Mouse (Mus musculus): ENCODE data around the gene Fat1. TPM values are rescaled to one million over a fixed set of nuclear protein-coding genes. Genes with fewer than 3 reads are reported as not detected.

The Fat1 gene
- polyA plus RNA-seq, 1 experiment from 2014 or later = 11.7 TPM

GRCm38 (mm10) chr8:44996493-44996892 lies 61.2 kb downstream of the Fat1 start:
- Histone ChIP-seq H3K4me3 (no peak overlapping the region), H3K27me3 (replicated peaks) (no peaks in the 10 kb centered on the region), H3K4me2 (replicated peaks) (no peak overlapping the region), H3K4me1 (peaks cover 37% of the 10 kb centered on the region), H3K27ac (no peak overlapping the region), H3K9me3 (no peaks in the 10 kb centered on the region), H3K9ac (no peak overlapping the region), H3K36me3 (no peaks in the 10 kb centered on the region)
- WGBS = 37% methylated on average over 3 of the region's 3 CpGs
- ATAC-seq (ENCODE audit: low FRiP score, low read depth) = no peak

- 78% methylated on average over 3 of the region's 3 CpGs for WGBS
- H3K36me3 ChIP-seq = no peaks in the 10 kb centered on the region
Observed at GRCm38 (mm10) chr8:44997321-44997720, 62.1 kb downstream of the Fat1 start.

DNA sequence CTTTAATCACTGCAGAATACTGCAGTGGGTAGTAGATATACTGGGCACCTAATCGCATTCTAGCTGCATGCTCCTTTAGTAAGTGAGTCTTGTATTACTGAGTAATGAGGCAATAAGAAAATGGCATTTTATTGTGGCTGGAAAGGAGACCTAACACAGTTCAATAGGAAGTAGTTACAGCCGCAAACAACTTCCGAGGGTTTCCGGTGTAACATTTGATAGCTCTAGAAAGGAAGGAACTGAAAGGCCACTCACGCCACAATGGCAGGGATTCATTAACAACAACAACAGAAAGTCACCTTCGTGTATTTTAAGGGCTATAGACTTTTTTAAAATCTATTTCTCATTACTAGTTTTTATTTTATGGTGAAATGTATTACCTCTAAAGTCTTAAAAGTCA lies 62.6 kb downstream of the Fat1 start:
- no peak overlapping the region for H3K4me3 ChIP-seq
- no peaks in the 10 kb centered on the region for H3K9me3 ChIP-seq
- no peaks in the 10 kb centered on the region for H3K27me3 ChIP-seq (replicated peaks)
- 39% methylated on average over 6 of the region's 6 CpGs for WGBS
- no peaks in the 10 kb centered on the region for H3K36me3 ChIP-seq
- ATAC-seq (ENCODE audit: low FRiP score, low read depth) = no peak
- H3K27ac ChIP-seq = no peak overlapping the region
- no peak overlapping the region for H3K9ac ChIP-seq
- no peak overlapping the region for H3K4me2 ChIP-seq (replicated peaks)
- peaks cover 26% of the 10 kb centered on the region for H3K4me1 ChIP-seq

More at GRCm38 (mm10) chr8:44997321-44997720, 62.1 kb downstream of the Fat1 start:
- ATAC-seq (ENCODE audit: low FRiP score, low read depth) = no peak
- no peaks in the 10 kb centered on the region for H3K9me3 ChIP-seq
- no peak overlapping the region for H3K27ac ChIP-seq
- no peak overlapping the region for H3K4me2 ChIP-seq (replicated peaks)
- H3K9ac ChIP-seq = no peak overlapping the region
- peaks cover 29% of the 10 kb centered on the region for H3K4me1 ChIP-seq
- no peaks in the 10 kb centered on the region for H3K27me3 ChIP-seq (replicated peaks)
- H3K4me3 ChIP-seq = no peak overlapping the region

DNA sequence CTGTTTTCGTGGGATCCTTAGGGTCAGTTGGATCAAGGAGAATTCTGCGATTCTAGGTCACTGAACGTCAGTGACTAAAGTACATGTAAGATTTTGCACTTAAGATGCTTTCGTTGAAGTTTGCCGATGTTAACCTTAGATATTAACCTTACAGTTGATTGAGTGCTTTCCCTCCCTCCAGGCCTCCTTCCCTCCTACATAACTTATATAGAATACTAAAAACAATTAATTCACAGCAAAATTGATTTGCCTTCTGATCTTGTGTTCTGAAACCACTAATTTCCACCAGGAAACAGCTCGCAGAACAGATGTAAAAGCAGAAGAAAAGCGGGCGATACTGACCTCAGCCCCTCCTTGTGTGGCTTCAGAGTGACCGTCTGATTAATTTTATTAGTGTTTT lies 63.0 kb downstream of the Fat1 start:
- no peak for ATAC-seq (ENCODE audit: low FRiP score, low read depth)
- Histone ChIP-seq H3K27me3 (replicated peaks) (no peaks in the 10 kb centered on the region), H3K4me2 (replicated peaks) (peak overlapping the region; percentile 30; the same call in 1 of the 2 replicates), H3K4me1 (peaks cover 31% of the 10 kb centered on the region), H3K9ac (no peak overlapping the region), H3K27ac (no peak overlapping the region), H3K36me3 (no peaks in the 10 kb centered on the region), H3K9me3 (no peaks in the 10 kb centered on the region), H3K4me3 (no peak overlapping the region)
- WGBS = 54% methylated on average over 9 of the region's 9 CpGs

DNA sequence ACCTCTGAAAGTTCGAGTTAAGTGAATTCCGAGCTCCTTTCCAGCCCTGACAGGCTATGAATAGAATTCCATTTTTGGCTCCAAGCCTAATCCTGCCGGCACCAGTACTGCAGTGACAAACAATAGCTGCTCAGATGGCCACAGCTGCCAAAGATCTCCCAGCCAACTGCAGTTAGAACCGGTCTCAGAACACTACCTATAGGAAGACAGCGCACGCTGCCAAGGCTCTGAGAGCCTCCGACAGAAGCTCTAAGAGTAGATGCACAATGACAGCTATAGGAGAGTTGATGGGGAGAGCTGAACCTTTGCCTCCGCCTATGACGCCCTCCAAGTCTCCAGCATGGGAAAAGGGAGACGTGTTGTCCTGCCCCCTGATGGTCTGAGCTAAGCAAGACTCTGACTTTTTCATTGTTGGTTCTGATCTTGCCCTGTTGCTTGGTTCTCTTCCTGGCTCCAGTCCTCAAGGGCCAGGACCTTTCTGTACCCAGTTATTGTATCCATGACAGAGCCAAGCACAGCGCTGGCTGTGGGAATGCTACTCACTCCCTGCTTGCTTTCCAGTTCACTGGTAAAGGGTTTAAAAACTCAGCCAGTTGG lies 63.5 kb downstream of the Fat1 start:
- no peak overlapping the region for H3K9ac ChIP-seq

DNA sequence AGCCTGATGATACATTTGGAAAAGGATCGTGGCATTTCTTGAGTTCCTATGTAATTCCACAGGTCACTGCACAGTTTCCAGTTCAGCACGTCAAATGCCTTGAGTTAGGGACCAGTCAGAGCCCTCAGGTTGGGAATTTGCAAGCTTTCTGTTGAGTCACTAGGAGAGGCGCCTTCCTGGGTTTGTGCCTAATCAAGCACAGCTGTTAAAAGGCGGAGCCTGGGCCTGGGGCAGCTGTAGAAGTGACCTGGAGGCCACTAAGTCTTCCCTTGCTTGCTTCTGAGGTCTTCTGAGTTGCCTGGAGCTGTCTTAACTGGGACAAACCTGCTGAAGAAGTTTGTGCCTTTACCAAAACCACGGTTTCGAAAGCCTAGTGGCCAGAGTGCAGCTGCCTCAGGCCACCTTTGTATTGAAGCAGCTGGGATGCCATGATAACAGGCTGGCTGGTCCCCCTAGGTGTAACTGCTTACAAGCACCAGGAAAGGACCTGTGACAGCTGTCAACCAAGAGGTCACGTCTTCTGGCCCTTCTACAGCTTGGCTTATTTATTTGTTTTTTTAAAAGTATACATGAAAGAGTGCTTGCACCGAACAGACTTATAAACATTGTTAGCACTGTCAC lies 66.4 kb downstream of the Fat1 start:
- no peaks in the 10 kb centered on the region for H3K27me3 ChIP-seq (replicated peaks)
- H3K36me3 ChIP-seq = no peaks in the 10 kb centered on the region
- no peaks in the 10 kb centered on the region for H3K9me3 ChIP-seq
- no peak overlapping the region for H3K4me2 ChIP-seq (replicated peaks)
- no peak for ATAC-seq (ENCODE audit: low FRiP score, low read depth)
- no peak overlapping the region for H3K9ac ChIP-seq
- WGBS = 60% methylated on average over 8 of the region's 8 CpGs
- peaks cover 20% of the 10 kb centered on the region for H3K4me1 ChIP-seq
- no peak overlapping the region for H3K27ac ChIP-seq
- no peak overlapping the region for H3K4me3 ChIP-seq

More for the DNA sequence above, 63.5 kb downstream of the Fat1 start:
- Histone ChIP-seq H3K4me1 (peaks cover 32% of the 10 kb centered on the region), H3K9me3 (no peaks in the 10 kb centered on the region), H3K27ac (no peak overlapping the region), H3K36me3 (no peaks in the 10 kb centered on the region), H3K27me3 (replicated peaks) (no peaks in the 10 kb centered on the region), H3K4me3 (no peak overlapping the region), H3K4me2 (replicated peaks) (peak overlapping the region; percentile 30; the same call in 1 of the 2 replicates)
- ATAC-seq (ENCODE audit: low FRiP score, low read depth) = peak; percentile 91
- 22% methylated on average over 11 of the region's 11 CpGs for WGBS

DNA sequence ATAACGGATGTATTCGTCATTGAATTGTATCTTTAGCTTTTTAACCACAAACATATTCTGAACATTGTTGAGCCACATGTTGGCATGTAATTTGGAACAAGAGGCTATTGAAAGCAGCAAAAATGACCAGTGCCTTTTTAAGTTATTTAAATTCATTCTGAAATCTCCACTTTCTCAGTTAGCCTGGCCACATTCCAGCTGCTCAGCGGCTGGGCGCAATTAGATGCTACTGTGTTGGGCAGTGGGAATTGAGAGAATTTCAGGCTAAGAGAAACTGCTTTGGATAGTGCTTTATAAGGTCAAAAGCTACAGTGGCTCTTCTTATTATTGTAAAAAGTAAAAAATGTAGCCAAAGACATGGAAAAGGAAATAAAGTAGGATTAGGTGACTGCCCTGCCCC lies 67.4 kb downstream of the Fat1 start:
- Histone ChIP-seq H3K9ac (no peak overlapping the region), H3K27ac (no peak overlapping the region), H3K4me1 (peaks cover 19% of the 10 kb centered on the region), H3K9me3 (no peaks in the 10 kb centered on the region), H3K4me3 (no peak overlapping the region), H3K36me3 (no peaks in the 10 kb centered on the region), H3K27me3 (replicated peaks) (no peaks in the 10 kb centered on the region), H3K4me2 (replicated peaks) (no peak overlapping the region)
- WGBS = 60% methylated on average over 4 of the region's 4 CpGs
- ATAC-seq (ENCODE audit: low FRiP score, low read depth) = no peak

DNA sequence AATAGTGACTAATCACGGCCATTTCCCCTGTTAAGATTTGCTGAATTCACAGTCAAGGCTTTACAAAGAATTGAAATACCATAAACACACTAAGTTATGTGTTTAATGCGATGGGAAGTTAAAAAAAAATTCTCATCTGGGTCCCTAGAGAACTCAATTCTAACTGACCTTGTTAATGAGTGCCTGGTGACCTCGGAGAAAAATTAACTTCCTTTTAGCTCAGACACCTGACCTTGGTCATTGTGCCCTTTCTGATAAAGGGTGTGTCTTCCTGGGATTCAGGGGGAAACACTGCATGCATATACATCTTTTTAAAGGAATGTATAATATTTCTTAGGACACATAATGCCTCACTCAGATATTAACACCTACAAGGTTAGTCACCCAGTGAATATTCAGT lies 68.8 kb downstream of the Fat1 start:
- Histone ChIP-seq H3K4me2 (replicated peaks) (no peak overlapping the region), H3K36me3 (no peaks in the 10 kb centered on the region), H3K4me1 (peaks cover 12% of the 10 kb centered on the region), H3K27ac (no peak overlapping the region), H3K9ac (no peak overlapping the region), H3K9me3 (no peaks in the 10 kb centered on the region), H3K4me3 (no peak overlapping the region), H3K27me3 (replicated peaks) (no peaks in the 10 kb centered on the region)
- no peak for ATAC-seq (ENCODE audit: low FRiP score, low read depth)
- 74% methylated on average over 3 of the region's 3 CpGs for WGBS

DNA sequence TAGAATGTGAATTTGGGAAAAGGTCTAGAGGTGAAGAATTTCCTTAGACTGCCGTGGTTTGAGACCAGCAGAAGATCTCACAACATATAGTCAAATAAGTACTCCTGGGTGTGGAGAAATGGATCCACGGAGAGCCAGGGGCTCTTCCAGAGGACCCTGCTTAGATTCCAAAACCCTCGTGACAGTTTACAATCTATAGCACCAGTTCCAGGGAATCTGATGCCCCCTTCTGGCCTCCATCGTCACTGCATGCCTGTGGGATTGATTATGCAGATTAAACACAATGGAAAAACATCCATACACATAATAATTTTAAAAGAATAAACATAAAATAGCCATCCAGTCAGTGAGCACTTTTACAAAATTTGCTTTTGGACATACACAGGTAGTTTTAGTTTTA lies 75.4 kb downstream of the Fat1 start:
- no peak overlapping the region for H3K9ac ChIP-seq
- no peaks in the 10 kb centered on the region for H3K27me3 ChIP-seq (replicated peaks)
- ATAC-seq (ENCODE audit: low FRiP score, low read depth) = no peak
- H3K4me2 ChIP-seq (replicated peaks) = no peak overlapping the region
- H3K4me3 ChIP-seq = no peak overlapping the region
- peaks cover 32% of the 10 kb centered on the region for H3K36me3 ChIP-seq
- WGBS = 32% methylated on average over 4 of the region's 4 CpGs
- H3K9me3 ChIP-seq = no peaks in the 10 kb centered on the region
- no peaks in the 10 kb centered on the region for H3K4me1 ChIP-seq
- H3K27ac ChIP-seq = no peak overlapping the region

GRCm38 (mm10) chr8:45011774-45012173 lies 76.5 kb downstream of the Fat1 start:
- Histone ChIP-seq H3K27ac (no peak overlapping the region), H3K4me2 (replicated peaks) (no peak overlapping the region), H3K9ac (no peak overlapping the region), H3K36me3 (peaks cover 32% of the 10 kb centered on the region), H3K9me3 (no peaks in the 10 kb centered on the region), H3K27me3 (replicated peaks) (no peaks in the 10 kb centered on the region), H3K4me3 (no peak overlapping the region), H3K4me1 (no peaks in the 10 kb centered on the region)
- no peak for ATAC-seq (ENCODE audit: low FRiP score, low read depth)
- 92% methylated on average over 12 of the region's 12 CpGs for WGBS

DNA sequence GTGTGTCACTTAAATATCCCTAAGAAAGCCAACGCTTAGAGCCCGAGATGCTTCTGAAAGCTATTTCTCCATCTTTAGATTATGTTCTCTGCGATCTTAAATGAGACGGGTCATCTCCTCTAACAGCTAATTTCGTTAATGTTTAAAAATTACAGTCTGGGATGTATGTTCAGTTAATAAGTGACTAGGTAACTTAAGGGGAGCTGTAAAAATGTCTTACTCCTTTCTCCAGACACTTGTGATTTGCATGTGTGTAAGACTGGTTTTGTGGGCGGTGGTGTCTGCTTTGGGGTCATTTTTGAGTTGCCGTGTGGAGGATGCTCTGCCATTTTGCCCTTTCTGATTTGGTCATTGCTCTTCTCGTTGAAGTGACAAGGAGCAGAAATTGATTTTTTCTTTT lies 78.6 kb downstream of the Fat1 start:
- 91% methylated on average over 8 of the region's 8 CpGs for WGBS
- H3K27me3 ChIP-seq (replicated peaks) = no peaks in the 10 kb centered on the region
- no peak overlapping the region for H3K4me3 ChIP-seq
- H3K4me2 ChIP-seq (replicated peaks) = no peak overlapping the region
- no peak for ATAC-seq (ENCODE audit: low FRiP score, low read depth)
- H3K9ac ChIP-seq = no peak overlapping the region
- H3K36me3 ChIP-seq = peaks cover 44% of the 10 kb centered on the region
- H3K9me3 ChIP-seq = no peaks in the 10 kb centered on the region
- H3K27ac ChIP-seq = no peak overlapping the region
- H3K4me1 ChIP-seq = no peaks in the 10 kb centered on the region

DNA sequence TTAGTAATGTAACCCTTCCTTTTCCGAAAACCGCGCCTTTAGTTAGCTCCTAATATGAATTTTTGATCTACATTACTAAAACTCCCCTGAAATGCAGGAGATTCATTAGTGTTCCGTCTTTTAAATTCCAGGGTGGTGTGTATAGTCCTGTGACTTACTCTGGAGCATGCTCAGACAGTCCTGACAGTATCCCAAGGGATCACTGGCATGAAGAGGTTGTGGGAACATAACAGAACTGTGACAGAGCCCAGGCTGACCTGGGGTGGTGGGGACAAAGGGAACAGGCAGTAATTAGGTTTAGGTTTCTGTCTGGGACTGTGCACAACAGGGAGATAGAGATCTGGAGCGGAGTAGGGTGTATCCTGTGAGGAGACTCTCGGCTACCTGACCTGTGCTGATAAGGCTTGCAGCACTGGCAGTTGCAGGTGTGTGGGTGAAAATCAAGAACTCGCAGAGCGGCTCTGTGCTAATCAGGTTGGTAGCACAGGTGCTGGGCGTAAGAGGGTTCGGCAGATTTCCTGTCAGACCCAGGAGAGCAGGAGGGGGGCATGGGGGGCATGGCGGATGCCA lies 79.3 kb downstream of the Fat1 start:
- no peaks in the 10 kb centered on the region for H3K9me3 ChIP-seq
- H3K9ac ChIP-seq = no peak overlapping the region
- no peak overlapping the region for H3K27ac ChIP-seq
- no peak overlapping the region for H3K4me3 ChIP-seq
- no peaks in the 10 kb centered on the region for H3K4me1 ChIP-seq
- peaks cover 44% of the 10 kb centered on the region for H3K36me3 ChIP-seq
- H3K4me2 ChIP-seq (replicated peaks) = no peak overlapping the region
- 93% methylated on average over 11 of the region's 11 CpGs for WGBS
- no peak for ATAC-seq (ENCODE audit: low FRiP score, low read depth)
- H3K27me3 ChIP-seq (replicated peaks) = no peaks in the 10 kb centered on the region

DNA sequence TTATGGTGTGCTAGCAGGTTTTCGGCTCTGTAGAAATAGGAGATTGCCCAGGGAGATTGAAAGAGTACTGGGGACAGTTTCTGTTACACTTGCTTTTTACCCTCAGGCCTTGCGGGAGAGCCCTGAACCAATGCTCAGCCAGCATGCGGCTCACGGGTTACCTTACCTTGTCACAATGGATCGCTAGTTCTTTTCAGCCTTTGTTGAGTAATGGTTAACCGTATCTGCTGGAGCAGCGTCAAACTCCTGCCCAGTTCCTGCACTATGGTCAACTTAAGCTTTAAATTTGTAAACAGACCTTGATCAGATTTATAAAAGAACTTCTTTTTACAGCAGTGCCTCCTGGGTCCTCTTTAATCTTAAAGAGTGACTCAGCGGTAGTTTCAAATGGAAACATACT lies 80.6 kb downstream of the Fat1 start:
- Histone ChIP-seq H3K9ac (no peak overlapping the region), H3K9me3 (no peaks in the 10 kb centered on the region), H3K27me3 (replicated peaks) (no peaks in the 10 kb centered on the region), H3K27ac (no peak overlapping the region), H3K36me3 (peaks cover 32% of the 10 kb centered on the region), H3K4me1 (no peaks in the 10 kb centered on the region), H3K4me3 (no peak overlapping the region), H3K4me2 (replicated peaks) (no peak overlapping the region)
- no peak for ATAC-seq (ENCODE audit: low FRiP score, low read depth)
- WGBS = 86% methylated on average over 8 of the region's 8 CpGs

All from neural tube, embryonic 12.5 days (tissue).